Mouse (Mus musculus) mesoderm, embryonic 11.5 days (tissue): ENCODE measurements around the gene Recql5.
"Not testable (repeated sequence)": the region's sequence is repeated elsewhere in the genome, so short reads cannot be mapped to it uniquely, and the experiment has no call there.

ENCODE experiments used
- DNase-seq: peaks from one replicate; pipeline ENCODE4 v3.0.0-alpha.2; 2012; ENCODE audit warnings: low read depth, low spot score

The Recql5 gene

DNA sequence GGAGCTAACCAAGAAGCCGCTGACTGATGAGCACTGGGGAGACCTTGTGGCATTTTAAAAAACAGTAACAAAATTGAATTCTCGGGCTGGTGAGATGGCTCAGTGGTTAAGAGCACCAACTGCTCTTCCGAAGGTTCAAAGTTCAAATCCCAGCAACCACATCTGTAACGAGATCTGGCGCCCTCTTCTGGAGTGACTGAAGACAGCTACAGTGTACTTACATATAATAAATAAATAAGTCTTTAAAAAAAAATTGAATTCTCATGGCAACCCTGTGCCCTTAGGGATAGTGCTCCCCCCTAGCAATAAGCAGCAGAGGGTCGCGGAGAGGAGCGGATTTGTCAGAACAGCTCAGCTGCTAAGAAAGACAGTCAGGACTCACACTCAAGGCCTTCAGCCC, 69.4 kb downstream of the Recql5 start:
- no peak for DNase-seq

DNA sequence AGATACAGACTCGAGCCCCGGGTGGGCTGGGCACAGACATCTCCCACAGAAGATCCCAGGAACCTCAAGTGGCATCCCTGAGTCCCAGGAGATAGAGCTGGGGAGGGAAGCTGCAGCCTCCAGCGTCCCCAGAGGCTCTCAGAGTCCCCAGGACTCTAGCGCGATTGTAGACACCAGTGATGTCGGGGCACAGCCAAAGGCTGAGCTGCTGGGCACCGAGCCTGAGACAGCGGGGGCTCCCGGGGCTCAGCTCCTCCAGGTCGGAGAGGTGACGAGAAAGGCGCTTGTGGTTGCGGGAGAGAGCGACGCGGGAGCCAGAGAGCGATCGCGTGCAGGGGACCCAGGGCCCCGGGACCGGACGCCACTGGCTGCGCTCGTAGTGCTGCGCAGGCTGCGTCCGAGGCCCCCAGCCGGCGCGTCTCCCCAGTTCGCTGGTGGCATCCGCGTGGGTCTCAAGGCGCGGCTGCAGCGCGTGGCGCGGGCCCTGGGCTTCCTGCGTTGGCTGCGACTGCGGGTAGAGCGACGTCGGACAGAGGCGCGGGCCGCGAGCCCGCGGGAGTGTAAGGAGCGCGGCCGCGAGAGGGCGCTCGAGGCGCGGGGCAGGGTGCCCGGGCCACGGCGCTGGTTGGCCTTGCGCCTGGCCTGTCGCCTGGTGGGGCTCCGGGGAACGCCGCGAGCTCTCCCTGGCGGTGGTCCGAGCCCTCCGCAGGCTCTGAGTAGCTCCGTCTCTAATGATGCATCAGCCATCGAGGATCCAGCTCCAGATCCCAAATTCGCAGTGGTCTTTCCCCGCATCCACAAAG, 73.9 kb downstream of the Recql5 start:
- peak; percentile 92 for DNase-seq

DNA sequence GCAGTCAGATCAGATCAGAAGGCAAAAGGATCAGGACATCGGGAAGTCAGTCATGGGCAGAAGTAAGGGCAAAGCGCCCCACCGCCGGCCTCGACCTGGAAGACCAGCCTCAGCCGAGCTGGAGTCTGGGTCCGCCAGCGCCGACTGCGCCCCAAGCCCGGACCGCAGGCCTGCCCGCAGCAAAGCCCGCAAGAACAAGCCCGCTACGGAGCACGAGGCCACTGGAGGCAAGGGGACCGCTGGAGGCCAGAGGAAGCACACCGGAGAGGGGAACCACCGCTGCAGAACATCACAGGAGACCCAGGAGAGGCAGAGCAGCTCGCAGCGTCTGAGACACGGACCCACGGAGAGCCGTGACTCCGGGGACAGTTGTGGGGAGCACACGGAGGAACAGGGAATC, 74.9 kb downstream of the Recql5 start, which contains the start of gene Myo15b:
TSS of gene Myo15b (plus strand) at position 53 of the 400 bp plus-strand sequence.
- DNase-seq = no peak

- DNase-seq = no peak
These were observed 75.3 kb downstream of the Recql5 start for GRCm38 (mm10) chr11:115857936-115858335.

GRCm38 (mm10) chr11:115857146-115857545, 76.1 kb downstream of the Recql5 start:
- DNase-seq = not testable (repeated sequence)

- no peak for DNase-seq
These were observed 78.6 kb downstream of the Recql5 start for GRCm38 (mm10) chr11:115854674-115855073.

DNA sequence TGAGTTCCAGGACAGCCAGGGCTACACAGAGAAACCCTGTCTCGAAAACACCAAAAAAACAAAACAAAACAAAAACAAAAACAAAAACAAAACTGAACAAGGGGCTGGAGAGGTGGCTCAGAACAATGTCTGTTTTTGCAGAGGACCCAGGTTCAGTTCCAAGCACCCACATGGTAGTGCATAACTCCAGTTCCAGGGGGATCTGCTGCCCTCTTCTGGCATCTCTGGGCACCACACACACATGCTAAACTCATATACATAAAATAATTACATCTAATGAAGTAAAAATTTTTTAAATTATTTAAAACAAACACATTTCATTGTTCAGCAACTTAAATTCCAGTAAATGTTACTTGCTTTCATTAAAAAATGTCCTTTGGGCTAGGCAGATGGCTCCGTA, 87.5 kb downstream of the Recql5 start:
- DNase-seq = no peak

- no peak for DNase-seq
These were observed 89.0 kb downstream of the Recql5 start for GRCm38 (mm10) chr11:115844240-115844639.

DNA sequence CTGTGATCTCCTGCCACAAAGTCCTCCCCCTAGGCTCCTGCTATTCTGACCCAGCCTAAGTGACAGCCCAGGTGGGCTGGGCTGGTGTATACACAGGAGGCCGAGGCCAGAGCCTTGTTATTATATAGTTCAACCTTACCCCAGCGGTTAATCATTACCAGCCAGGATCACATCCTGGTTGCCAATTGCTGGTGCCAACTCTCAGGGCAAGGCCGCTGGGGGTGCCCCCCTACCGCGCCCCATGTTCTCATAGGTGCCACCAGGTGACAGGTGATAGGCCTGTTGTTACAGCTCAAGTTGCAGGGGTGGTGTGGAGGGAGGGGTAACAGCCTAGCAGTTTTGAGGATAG, 89.4 kb downstream of the Recql5 start:
- DNase-seq = no peak

GRCm38 (mm10) chr11:115843141-115843890, 90.0 kb downstream of the Recql5 start:
- no peak for DNase-seq
